Mouse (Mus musculus): ENCODE data around the gene Nsg2. TPM values are rescaled to one million over a fixed set of nuclear protein-coding genes. Genes with fewer than 3 reads are reported as not detected.

Gene Nsg2
- polyA plus RNA-seq, 1 experiment from 2014 or later, result 655 TPM

- Histone ChIP-seq H3K4me2 (peak overlapping the region; percentile 18; the same call in 1 of the 2 replicates), H3K27me3 (replicated peaks) (no peaks in the 10 kb centered on the region), H3K4me1 (peaks cover 90% of the 10 kb centered on the region), H3K27ac (peak overlapping the region; percentile 78), H3K4me3 (no peak overlapping the region), H3K9me3 (no peaks in the 10 kb centered on the region), H3K9ac (no peak overlapping the region), H3K36me3 (replicated peaks) (0 out of 2 replicates have a peak, but pooled peaks cover 2% of the 10 kb centered on the region)
- 15% methylated on average over 8 of the region's 8 CpGs for WGBS
- ATAC-seq (replicated peaks), result peak; percentile 44
Observed at GRCm38 (mm10) chr11:32020031-32020965, 20.0 kb downstream of the Nsg2 start.

DNA sequence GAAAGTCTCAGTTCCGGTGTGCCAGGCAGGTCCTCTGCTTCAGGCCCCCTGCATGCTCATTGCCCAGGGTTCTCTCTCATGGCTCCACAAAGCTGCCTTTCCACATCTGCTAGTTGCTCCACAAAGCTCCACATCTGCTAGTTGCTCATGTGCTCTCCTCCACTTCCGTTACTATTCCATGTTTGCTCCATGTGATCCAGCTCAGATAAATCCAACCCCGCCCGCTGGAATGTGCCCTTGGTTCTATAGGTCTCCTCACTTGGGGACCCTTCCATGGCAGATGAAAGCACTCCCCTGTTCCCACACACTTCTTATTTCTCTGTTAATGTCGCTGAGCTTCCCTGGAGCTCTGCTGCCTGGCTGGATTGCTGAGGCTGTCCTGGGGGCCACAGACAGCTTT lies 26.4 kb downstream of the Nsg2 start:
- H3K36me3 ChIP-seq (replicated peaks), result 0 out of 2 replicates have a peak, but pooled peaks cover 2% of the 10 kb centered on the region
- H3K27me3 ChIP-seq (replicated peaks), result no peaks in the 10 kb centered on the region
- H3K4me2 ChIP-seq, result no peak overlapping the region
- ATAC-seq (replicated peaks), result no peak
- H3K4me3 ChIP-seq, result no peak overlapping the region
- H3K4me1 ChIP-seq, result peaks cover 85% of the 10 kb centered on the region
- 53% methylated on average over 5 of the region's 5 CpGs for WGBS
- no peak overlapping the region for H3K9ac ChIP-seq
- H3K27ac ChIP-seq, result peak overlapping the region; percentile 90
- H3K9me3 ChIP-seq, result no peaks in the 10 kb centered on the region

- ATAC-seq (replicated peaks), result peak; percentile 94
- Histone ChIP-seq H3K27me3 (replicated peaks) (no peaks in the 10 kb centered on the region), H3K4me2 (peak overlapping the region; percentile 33), H3K4me1 (peaks cover 80% of the 10 kb centered on the region), H3K36me3 (replicated peaks) (0 out of 2 replicates have a peak, but pooled peaks cover 2% of the 10 kb centered on the region), H3K27ac (peak overlapping the region; percentile 90), H3K4me3 (no peak overlapping the region), H3K9me3 (no peaks in the 10 kb centered on the region), H3K9ac (no peak overlapping the region; the same call in 1 of the 2 replicates)
- WGBS, result 21% methylated on average over 7 of the region's 7 CpGs
Observed at GRCm38 (mm10) chr11:32027474-32028342, 27.4 kb downstream of the Nsg2 start.

DNA sequence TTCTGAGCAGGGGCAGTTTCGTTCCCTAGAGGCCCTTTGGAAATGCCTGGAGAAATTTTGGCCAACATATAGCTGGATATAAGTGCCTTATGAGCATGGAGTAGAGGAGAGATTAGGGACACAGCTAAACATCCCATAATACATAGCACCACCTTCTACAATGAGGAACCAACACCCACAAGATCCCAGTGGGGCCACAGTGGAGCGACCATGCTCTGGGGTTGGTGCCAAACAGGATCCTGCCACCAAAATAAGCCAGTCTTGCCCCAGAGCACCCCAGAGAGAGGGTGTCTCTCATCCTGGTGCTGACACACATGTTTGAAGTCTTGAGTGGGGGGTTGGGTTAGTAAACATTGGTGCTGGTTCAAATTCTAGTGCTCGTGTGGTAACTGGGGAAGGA lies 28.3 kb downstream of the Nsg2 start:
- 0 out of 2 replicates have a peak, but pooled peaks cover 2% of the 10 kb centered on the region for H3K36me3 ChIP-seq (replicated peaks)
- 82% methylated on average over 3 of the region's 3 CpGs for WGBS
- no peak overlapping the region for H3K4me2 ChIP-seq
- peak overlapping the region; percentile 90 for H3K27ac ChIP-seq
- H3K9ac ChIP-seq, result no peak overlapping the region
- H3K4me1 ChIP-seq, result peaks cover 71% of the 10 kb centered on the region
- no peak overlapping the region for H3K4me3 ChIP-seq
- ATAC-seq (replicated peaks), result no peak
- no peaks in the 10 kb centered on the region for H3K27me3 ChIP-seq (replicated peaks)
- no peaks in the 10 kb centered on the region for H3K9me3 ChIP-seq

DNA sequence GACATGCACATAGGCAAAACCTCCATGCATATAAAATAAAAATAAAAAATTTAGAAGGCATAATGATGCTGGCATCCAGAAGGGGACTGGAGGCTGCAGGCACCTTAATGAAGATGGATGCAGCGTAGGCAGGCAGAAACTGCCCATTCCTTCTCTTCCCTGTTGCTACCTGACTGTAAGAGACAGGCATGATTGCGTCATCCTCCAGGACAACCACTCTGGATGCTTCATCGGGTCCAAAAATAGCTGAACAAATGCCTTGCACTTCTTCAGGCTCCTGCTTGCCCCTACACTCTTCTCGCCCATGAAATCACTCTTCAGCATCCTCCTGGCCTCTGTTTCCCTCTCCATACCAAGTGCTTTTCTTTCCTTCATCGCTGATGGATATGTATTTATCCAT lies 29.1 kb downstream of the Nsg2 start:
- H3K4me2 ChIP-seq, result no peak overlapping the region
- peak overlapping the region; percentile 90 for H3K27ac ChIP-seq
- no peaks in the 10 kb centered on the region for H3K9me3 ChIP-seq
- H3K9ac ChIP-seq, result no peak overlapping the region
- H3K36me3 ChIP-seq (replicated peaks), result no peaks in the 10 kb centered on the region
- H3K4me1 ChIP-seq, result peaks cover 66% of the 10 kb centered on the region
- no peak for ATAC-seq (replicated peaks)
- H3K27me3 ChIP-seq (replicated peaks), result no peaks in the 10 kb centered on the region
- H3K4me3 ChIP-seq, result no peak overlapping the region
- WGBS, result 84% methylated on average over 5 of the region's 5 CpGs

DNA sequence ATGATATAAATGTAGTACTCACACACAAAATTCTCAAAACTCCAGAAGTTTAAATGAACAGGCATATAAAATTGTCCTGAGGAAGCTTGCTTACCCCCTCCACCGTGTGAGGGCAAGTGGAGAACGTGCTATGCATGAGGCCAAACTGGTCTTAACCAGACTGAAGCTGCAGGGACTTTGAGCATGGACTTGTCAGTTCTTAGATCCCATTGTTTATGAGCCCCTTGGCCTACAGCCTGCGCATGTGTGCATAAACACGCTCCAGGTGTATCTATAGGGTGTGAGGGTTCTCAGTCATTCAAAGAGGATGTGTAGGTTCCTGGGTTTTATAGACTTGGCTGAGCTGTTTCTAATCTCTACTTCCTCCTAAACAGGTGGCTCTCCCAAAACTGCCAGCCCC lies 31.1 kb downstream of the Nsg2 start:
- Histone ChIP-seq H3K9ac (no peak overlapping the region), H3K36me3 (replicated peaks) (no peaks in the 10 kb centered on the region), H3K27ac (peak overlapping the region; percentile 53), H3K4me3 (no peak overlapping the region), H3K27me3 (replicated peaks) (no peaks in the 10 kb centered on the region), H3K4me1 (peaks cover 66% of the 10 kb centered on the region), H3K4me2 (no peak overlapping the region), H3K9me3 (no peaks in the 10 kb centered on the region)
- 90% methylated on average over 4 of the region's 4 CpGs for WGBS
- ATAC-seq (replicated peaks), result no peak

DNA sequence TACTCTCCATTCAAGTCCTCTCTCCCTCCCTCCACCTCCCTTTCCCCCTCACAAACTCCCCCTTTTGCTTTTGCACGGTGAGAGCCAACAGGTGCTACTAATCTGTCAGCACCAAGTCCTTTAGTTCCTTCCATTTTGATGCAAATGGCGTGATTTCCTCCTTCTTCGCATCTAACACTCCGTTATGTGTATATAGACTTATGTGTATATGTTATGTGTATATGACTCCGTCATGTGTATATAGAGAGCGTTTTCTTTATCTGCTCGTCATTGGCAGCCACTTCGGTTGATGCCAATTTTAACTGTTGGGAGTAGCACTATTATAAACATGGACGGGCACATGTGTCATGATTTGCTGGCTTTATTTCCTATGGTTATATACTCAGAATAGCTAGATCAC lies 31.8 kb downstream of the Nsg2 start:
- H3K4me2 ChIP-seq, result no peak overlapping the region
- ATAC-seq (replicated peaks), result no peak
- no peaks in the 10 kb centered on the region for H3K27me3 ChIP-seq (replicated peaks)
- 84% methylated on average over 9 of the region's 9 CpGs for WGBS
- no peak overlapping the region for H3K4me3 ChIP-seq
- peak overlapping the region; percentile 26; the same call in 1 of the 2 replicates for H3K27ac ChIP-seq
- H3K9me3 ChIP-seq, result no peaks in the 10 kb centered on the region
- no peaks in the 10 kb centered on the region for H3K36me3 ChIP-seq (replicated peaks)
- no peak overlapping the region for H3K9ac ChIP-seq
- H3K4me1 ChIP-seq, result peaks cover 60% of the 10 kb centered on the region

DNA sequence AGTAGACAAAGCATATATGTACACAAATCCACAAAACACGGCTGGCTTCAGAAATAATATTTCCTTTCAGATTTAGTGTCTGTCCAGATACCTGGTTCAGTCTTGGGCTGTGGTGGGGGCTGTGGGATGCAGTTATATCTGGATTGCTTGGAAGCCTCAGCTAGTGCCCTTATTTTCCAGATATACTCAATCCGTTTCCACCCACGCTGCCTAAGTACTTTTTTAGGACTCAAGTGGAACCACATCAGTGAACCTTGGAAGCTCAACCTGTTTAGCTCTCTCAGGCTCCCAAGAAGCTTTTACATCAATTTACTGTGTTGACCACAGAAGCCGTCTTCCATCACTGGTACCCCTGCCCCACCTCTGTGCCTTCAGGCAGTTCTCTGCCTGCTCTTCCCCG lies 35.6 kb downstream of the Nsg2 start:
- Histone ChIP-seq H3K4me2 (no peak overlapping the region), H3K9ac (no peak overlapping the region), H3K4me1 (peaks cover 47% of the 10 kb centered on the region), H3K36me3 (replicated peaks) (no peaks in the 10 kb centered on the region), H3K27me3 (replicated peaks) (no peaks in the 10 kb centered on the region), H3K9me3 (no peaks in the 10 kb centered on the region), H3K4me3 (no peak overlapping the region), H3K27ac (peak overlapping the region; percentile 41)
- WGBS, result 80% methylated on average over 5 of the region's 5 CpGs
- no peak for ATAC-seq (replicated peaks)

GRCm38 (mm10) chr11:32039656-32040055 lies 39.4 kb downstream of the Nsg2 start:
- ATAC-seq (replicated peaks), result peak; percentile 19; the same call in 1 of the 2 replicates
- no peak overlapping the region for H3K4me3 ChIP-seq
- H3K4me2 ChIP-seq, result no peak overlapping the region
- no peaks in the 10 kb centered on the region; the same call in 1 of the 2 replicates for H3K36me3 ChIP-seq (replicated peaks)
- H3K27me3 ChIP-seq (replicated peaks), result no peaks in the 10 kb centered on the region
- peaks cover 44% of the 10 kb centered on the region for H3K4me1 ChIP-seq
- 75% methylated on average over 4 of the region's 4 CpGs for WGBS
- H3K9ac ChIP-seq, result no peak overlapping the region
- H3K27ac ChIP-seq, result peak overlapping the region; percentile 53
- no peaks in the 10 kb centered on the region for H3K9me3 ChIP-seq

DNA sequence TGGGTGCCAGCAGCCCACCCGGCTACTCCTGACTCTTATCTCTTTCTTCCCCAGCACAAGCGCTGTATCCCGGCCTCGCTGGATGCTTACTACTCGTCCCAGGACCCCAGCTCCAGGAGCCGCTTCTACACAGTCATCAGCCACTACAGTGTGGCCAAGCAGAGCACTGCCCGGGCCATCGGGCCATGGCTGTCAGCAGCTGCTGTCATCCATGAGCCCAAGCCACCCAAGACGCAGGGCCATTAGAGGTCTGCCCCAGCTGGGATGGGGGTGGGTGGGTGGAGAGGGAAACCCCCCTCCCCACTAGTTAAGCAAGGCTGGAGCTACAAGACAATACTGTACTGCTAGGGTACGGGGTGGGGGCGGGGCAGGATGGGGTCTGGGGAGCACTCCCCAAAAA lies 57.1 kb downstream of the Nsg2 start:
- Histone ChIP-seq H3K4me3 (no peak overlapping the region), H3K4me2 (no peak overlapping the region), H3K9me3 (no peaks in the 10 kb centered on the region), H3K27ac (peak overlapping the region; percentile 59), H3K9ac (no peak overlapping the region), H3K4me1 (peaks cover 35% of the 10 kb centered on the region), H3K27me3 (replicated peaks) (no peaks in the 10 kb centered on the region), H3K36me3 (replicated peaks) (peaks cover 18% of the 10 kb centered on the region)
- peak; percentile 44 for ATAC-seq (replicated peaks)
- 56% methylated on average over 11 of the region's 11 CpGs for WGBS

DNA sequence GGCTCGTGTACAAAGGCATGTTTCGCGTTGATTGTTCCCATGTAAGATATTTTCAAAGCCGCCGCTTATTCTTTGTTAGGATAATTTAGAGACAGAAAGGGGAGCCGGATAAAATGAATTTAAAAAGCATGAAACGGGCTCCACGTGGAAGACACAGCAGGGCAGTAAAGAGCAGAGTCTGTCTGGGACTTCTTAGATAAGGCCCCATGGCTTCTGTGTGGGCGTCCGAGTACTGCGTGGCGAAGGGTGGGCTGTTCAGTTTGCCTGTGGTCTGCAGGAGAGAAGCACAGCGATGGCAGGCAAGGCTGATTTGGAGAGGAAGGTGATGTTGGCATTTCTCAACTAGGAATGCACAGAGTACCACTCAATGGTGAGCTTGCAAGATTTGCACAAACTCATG lies 57.6 kb downstream of the Nsg2 start:
- Histone ChIP-seq H3K9ac (no peak overlapping the region), H3K36me3 (replicated peaks) (peaks cover 18% of the 10 kb centered on the region)
- ATAC-seq (replicated peaks), result no peak

GRCm38 (mm10) chr11:32061020-32061419 lies 60.8 kb downstream of the Nsg2 start:
- no peak overlapping the region for H3K4me2 ChIP-seq
- no peak for ATAC-seq (replicated peaks)
- no peaks in the 10 kb centered on the region for H3K9me3 ChIP-seq
- peaks cover 57% of the 10 kb centered on the region for H3K4me1 ChIP-seq
- H3K36me3 ChIP-seq (replicated peaks), result peaks cover 18% of the 10 kb centered on the region
- H3K27me3 ChIP-seq (replicated peaks), result no peaks in the 10 kb centered on the region
- no peak overlapping the region for H3K4me3 ChIP-seq
- peak overlapping the region; percentile 69 for H3K27ac ChIP-seq
- no peak overlapping the region for H3K9ac ChIP-seq
- WGBS, result 61% methylated on average over 2 of the region's 2 CpGs

More for the DNA sequence above, 57.6 kb downstream of the Nsg2 start:
- H3K4me3 ChIP-seq, result no peak overlapping the region
- no peaks in the 10 kb centered on the region for H3K27me3 ChIP-seq (replicated peaks)
- H3K9me3 ChIP-seq, result no peaks in the 10 kb centered on the region
- WGBS, result 39% methylated on average over 13 of the region's 13 CpGs
- H3K27ac ChIP-seq, result peak overlapping the region; percentile 59
- no peak overlapping the region for H3K4me2 ChIP-seq
- peaks cover 38% of the 10 kb centered on the region for H3K4me1 ChIP-seq
